12 mouse cellular contexts compared by ENCODE assay signal in the genomic region with DNA sequence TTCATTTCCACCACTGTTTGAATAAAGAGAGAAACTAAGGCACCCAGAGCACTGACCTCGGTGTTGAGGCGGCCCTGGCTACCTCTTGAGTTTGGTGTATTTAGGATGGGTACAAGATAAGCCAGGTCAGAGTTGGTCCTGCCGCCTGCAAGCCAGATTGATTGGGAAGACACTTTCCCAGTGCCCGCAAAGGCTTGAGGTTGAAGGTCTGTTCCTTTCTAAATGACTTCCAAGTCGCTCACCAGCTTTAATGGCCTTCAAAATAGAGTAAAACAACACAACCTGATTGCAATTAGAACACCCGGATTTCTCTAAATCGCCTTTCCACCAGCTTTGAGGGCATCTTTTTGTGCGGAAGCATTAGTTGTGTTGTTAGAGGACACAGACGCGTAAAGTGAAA. TPM values are rescaled to one million over a fixed set of nuclear protein-coding genes. Genes with fewer than 3 reads are reported as not detected.
A peak's percentile ranks its signal among the peaks of the same experiment; 100 is the strongest.
DNase-seq lines count a peak whose midpoint lies in the region; ATAC-seq and TF ChIP-seq lines count a peak whose summit lies in the region.
"Had no signal": no experiment of that assay in that cellular context is flagged by ENCODE, and none has a peak within 500 bp of the region (broad histone marks: within the 10 kb centered on the region; RNA-seq: fewer than 3 reads in every experiment).

No protein-coding gene starts in this region.

- H3K9me3 ChIP-seq in midbrain, embryonic 11.5 days (ENCODE audit: control insufficient read depth, low read length) = no peaks in the 10 kb centered on the region
- H3K9me3 ChIP-seq in midbrain, embryonic 15.5 days = no peaks in the 10 kb centered on the region
- H3K9me3 ChIP-seq in heart, embryonic 16.5 days (replicated peaks; ENCODE audit: control insufficient read depth, low read length) = no peaks in the 10 kb centered on the region
- H3K9me3 ChIP-seq in stomach, postnatal 0 days (ENCODE audit: control insufficient read depth, low read length) = no peaks in the 10 kb centered on the region

- no peak overlapping the region for H3K4me3 ChIP-seq in midbrain, embryonic 11.5 days (ENCODE audit: low read depth, low read length)
- H3K4me3 ChIP-seq in midbrain, embryonic 15.5 days = no peak overlapping the region
- H3K4me3 ChIP-seq in heart, embryonic 16.5 days (ENCODE audit: low read length) = peak overlapping the region; percentile 40
- H3K4me3 ChIP-seq in stomach, postnatal 0 days (ENCODE audit: low read depth, low read length) = no peak overlapping the region
- H3K4me3 ChIP-seq: myocyte had no signal

- H3K4me1 ChIP-seq in midbrain, embryonic 11.5 days (ENCODE audit: control insufficient read depth, insufficient read depth, low read length) = peaks cover 4% of the 10 kb centered on the region
- peaks cover 4% of the 10 kb centered on the region; the same call in 1 of the 2 replicates for H3K4me1 ChIP-seq in midbrain, embryonic 15.5 days
- peaks cover 18% of the 10 kb centered on the region for H3K4me1 ChIP-seq in heart, embryonic 16.5 days (ENCODE audit: control insufficient read depth, insufficient read depth, low read length)
- H3K4me1 ChIP-seq in stomach, postnatal 0 days (replicated peaks; ENCODE audit: control insufficient read depth, insufficient read depth) = no peaks in the 10 kb centered on the region

- H3K9ac ChIP-seq in midbrain, embryonic 11.5 days (ENCODE audit: low read length) = no peak overlapping the region
- no peak overlapping the region for H3K9ac ChIP-seq in midbrain, embryonic 15.5 days
- peak overlapping the region; percentile 74 for H3K9ac ChIP-seq in heart, embryonic 16.5 days (ENCODE audit: low read length)
- no peak overlapping the region for H3K9ac ChIP-seq in stomach, postnatal 0 days (ENCODE audit: low read length)
- H3K9ac ChIP-seq: liver, postnatal 0 days had no signal

- no peak overlapping the region for H3K27ac ChIP-seq in midbrain, embryonic 11.5 days (ENCODE audit: low read depth, low read length)
- H3K27ac ChIP-seq in midbrain, embryonic 15.5 days = no peak overlapping the region
- H3K27ac ChIP-seq in heart, embryonic 16.5 days (ENCODE audit: low read length) = peak overlapping the region; percentile 85
- no peak overlapping the region for H3K27ac ChIP-seq in stomach, postnatal 0 days (replicated peaks)

- WGBS in midbrain, embryonic 11.5 days = 2% methylated on average over 10 of the region's 10 CpGs
- 2% methylated on average over 10 of the region's 10 CpGs for WGBS in midbrain, embryonic 15.5 days
- WGBS in heart, embryonic 16.5 days = 20% methylated on average over 10 of the region's 10 CpGs
- 40% methylated on average over 10 of the region's 10 CpGs for WGBS in stomach, postnatal 0 days

- no peak for ATAC-seq in midbrain, embryonic 11.5 days (ENCODE audit: low FRiP score)
- no peak for ATAC-seq in midbrain, embryonic 15.5 days (replicated peaks)
- no peak for ATAC-seq in heart, embryonic 16.5 days (replicated peaks; ENCODE audit: extremely low read depth, insufficient read depth, low FRiP score)
- ATAC-seq in stomach, postnatal 0 days (ENCODE audit: low FRiP score, low TSS enrichment) = no peak
- ATAC-seq: liver, postnatal 0 days had no signal

- TF ChIP-seq EP300 in stomach, postnatal 0 days (optimal IDR thresholded peaks at IDR 0.05) = no peak

- H3K27me3 ChIP-seq in midbrain, embryonic 11.5 days (ENCODE audit: control insufficient read depth, insufficient read depth, low read length) = peaks cover 72% of the 10 kb centered on the region
- H3K27me3 ChIP-seq in midbrain, embryonic 15.5 days (replicated peaks) = peaks cover 78% of the 10 kb centered on the region
- H3K27me3 ChIP-seq in heart, embryonic 16.5 days (ENCODE audit: control insufficient read depth, insufficient read depth, low read length) = no peaks in the 10 kb centered on the region
- peaks cover 10% of the 10 kb centered on the region; the same call in 1 of the 2 replicates for H3K27me3 ChIP-seq in stomach, postnatal 0 days (ENCODE audit: control insufficient read depth, insufficient read depth, low read length)

- TF ChIP-seq CTCF in stomach, postnatal 0 days (IDR thresholded peaks at IDR 0.05; ENCODE audit: low read depth) = no peak

- no peak overlapping the region for H3K4me2 ChIP-seq in midbrain, embryonic 11.5 days
- no peak overlapping the region for H3K4me2 ChIP-seq in midbrain, embryonic 15.5 days
- peak overlapping the region; percentile 84 for H3K4me2 ChIP-seq in heart, embryonic 16.5 days (ENCODE audit: low read depth, low read length)
- H3K4me2 ChIP-seq in stomach, postnatal 0 days (replicated peaks; ENCODE audit: low read depth) = 0 out of 2 replicates have a peak overlapping the region, but pooled peaks have one; percentile 1

- DNase-seq in embryo, embryonic 10.5 days (ENCODE audit: low spot score) = peak; percentile 41
- no peak for DNase-seq in embryo, embryonic 10 days (ENCODE audit: low spot score)
- peak; percentile 96 for DNase-seq in midbrain, embryonic 11.5 days (ENCODE audit: low spot score, missing footprints)
- no peak for DNase-seq in stomach, postnatal 0 days (ENCODE audit: low spot score)
- no peak for DNase-seq in Muller cell, postnatal 12 days (ENCODE audit: inconsistent ontology term)
- no peak for DNase-seq in kidney, postnatal 14 days
- DNase-seq: adrenal gland, postnatal 14 days; cerebellum, postnatal 36 days; liver, postnatal 0 days had no signal

- H3K36me3 ChIP-seq in midbrain, embryonic 11.5 days (ENCODE audit: control insufficient read depth, insufficient read depth, low read length) = no peaks in the 10 kb centered on the region
- H3K36me3 ChIP-seq in midbrain, embryonic 15.5 days (replicated peaks) = no peaks in the 10 kb centered on the region
- no peaks in the 10 kb centered on the region for H3K36me3 ChIP-seq in heart, embryonic 16.5 days (ENCODE audit: control insufficient read depth, insufficient read depth)
- H3K36me3 ChIP-seq in stomach, postnatal 0 days (ENCODE audit: control insufficient read depth, insufficient read depth, low read length) = no peaks in the 10 kb centered on the region

RNA-seq across cellular contexts. Expression of a gene that starts 7.2 kb away (rescaled TPM):
- not detected in 2 replicates for polyA plus RNA-seq in midbrain, embryonic 11.5 days (2014; fragmentation: Nextera tagmentation; extraction: Ambion mirVana)
- polyA plus RNA-seq in midbrain, embryonic 15.5 days (2015; fragmentation: Nextera tagmentation; extraction: Ambion mirVana) = not detected in 2 replicates
- polyA plus RNA-seq in heart, embryonic 16.5 days (2015; fragmentation: Nextera tagmentation; extraction: Ambion mirVana) = 9.0 and 9.3 TPM in 2 replicates
- 6.8 and 7.7 TPM in 2 replicates for polyA plus RNA-seq in stomach, postnatal 0 days (2015; fragmentation: Nextera tagmentation; extraction: Ambion mirVana)
- polyA plus RNA-seq: myocyte had no signal

Comparison
In these comparisons a context has a peak if more than half of its experiments do, and no peak if none do; other contexts are left out.
1. DNase-seq: peak in embryo, embryonic 10.5 days (single experiment) and midbrain, embryonic 11.5 days (single experiment); none in embryo, embryonic 10 days (single experiment), stomach, postnatal 0 days (single experiment), Muller cell, postnatal 12 days (single experiment) and kidney, postnatal 14 days (single experiment).
2. H3K4me2 ChIP-seq: peak in heart, embryonic 16.5 days (single experiment) and stomach, postnatal 0 days (single experiment); none in midbrain, embryonic 11.5 days (single experiment) and midbrain, embryonic 15.5 days (single experiment).